Mouse (Mus musculus): Measurements from ENCODE around the gene Fchsd2. TPM values are rescaled to one million over a fixed set of nuclear protein-coding genes. Genes with fewer than 3 reads are reported as not detected.

Fchsd2 gene
- polyA plus RNA-seq, 2 experiments from 2014 or later, result 31.3 to 40.6 TPM

GRCm38 (mm10) chr7:101320399-101321217 lies 227.9 kb downstream of the Fchsd2 start:
- ATAC-seq, result peak; percentile 34

- ATAC-seq, result peak; percentile 59
Observed at GRCm38 (mm10) chr7:101321218-101321827, 228.7 kb downstream of the Fchsd2 start.

DNA sequence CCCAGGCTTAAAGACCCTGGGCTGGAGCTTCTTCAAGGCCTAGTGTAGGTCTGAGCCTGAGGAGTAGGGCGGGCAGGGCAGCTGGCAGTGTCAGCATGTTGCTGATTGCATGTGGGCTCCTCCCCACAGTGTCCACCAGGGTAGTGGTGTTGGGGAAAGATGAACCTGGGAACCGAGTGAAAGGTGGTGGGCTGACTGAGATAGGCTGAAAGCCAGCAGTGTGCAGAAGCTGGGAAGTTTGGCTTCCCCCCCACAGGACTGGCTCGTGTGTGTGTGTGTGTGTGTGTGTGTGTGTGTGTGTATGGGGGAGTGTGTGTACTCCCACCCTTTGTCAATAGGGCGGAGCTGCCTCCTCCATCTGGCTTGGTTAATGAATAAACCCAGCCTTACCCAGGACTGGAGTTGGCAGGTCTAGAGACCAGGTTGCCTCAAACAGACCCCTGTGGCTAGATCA lies 230.5 kb downstream of the Fchsd2 start:
- no peak for ATAC-seq

DNA sequence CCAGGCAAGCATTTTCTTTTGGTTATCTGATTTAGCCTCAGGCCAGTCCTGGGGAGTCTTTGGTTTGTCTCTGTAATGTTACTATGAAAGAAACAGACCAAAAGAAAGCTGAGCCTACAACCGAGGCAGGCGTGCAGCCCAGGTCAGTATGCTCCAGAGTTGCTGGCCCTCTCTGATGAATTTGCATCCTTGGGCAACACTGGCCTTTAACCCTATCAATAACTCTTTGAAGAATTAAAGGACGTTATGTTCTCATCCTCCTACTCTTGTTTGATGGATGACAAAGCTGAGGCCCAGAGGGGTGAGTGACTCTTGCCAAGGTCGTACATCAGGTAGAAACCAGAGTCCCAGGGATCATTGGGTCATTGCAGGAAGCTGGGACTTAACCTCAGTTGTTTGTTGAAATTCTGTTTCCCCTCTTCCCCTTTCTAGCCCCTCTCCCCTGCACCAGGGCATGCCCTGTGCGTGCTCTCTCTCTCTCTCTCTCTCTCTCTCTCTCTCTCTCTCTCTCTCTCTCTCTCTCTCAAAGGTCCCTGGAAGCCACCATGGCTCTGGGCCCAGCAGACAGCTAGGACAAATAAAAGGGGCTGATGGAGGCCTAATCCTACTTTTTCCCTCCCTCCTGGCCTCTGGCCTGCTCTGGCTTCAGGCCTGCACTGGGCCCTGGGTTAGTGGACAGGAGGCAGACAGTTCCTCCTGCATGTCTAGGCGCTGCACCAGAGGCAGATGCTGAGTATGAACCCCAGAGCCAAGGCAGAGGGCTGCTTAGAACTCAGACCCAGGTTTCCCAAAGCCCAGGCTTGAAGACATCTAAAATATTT lies 231.7 kb downstream of the Fchsd2 start:
- ATAC-seq, result no peak

- ATAC-seq, result no peak
Observed at GRCm38 (mm10) chr7:101326006-101326405, 233.3 kb downstream of the Fchsd2 start.

DNA sequence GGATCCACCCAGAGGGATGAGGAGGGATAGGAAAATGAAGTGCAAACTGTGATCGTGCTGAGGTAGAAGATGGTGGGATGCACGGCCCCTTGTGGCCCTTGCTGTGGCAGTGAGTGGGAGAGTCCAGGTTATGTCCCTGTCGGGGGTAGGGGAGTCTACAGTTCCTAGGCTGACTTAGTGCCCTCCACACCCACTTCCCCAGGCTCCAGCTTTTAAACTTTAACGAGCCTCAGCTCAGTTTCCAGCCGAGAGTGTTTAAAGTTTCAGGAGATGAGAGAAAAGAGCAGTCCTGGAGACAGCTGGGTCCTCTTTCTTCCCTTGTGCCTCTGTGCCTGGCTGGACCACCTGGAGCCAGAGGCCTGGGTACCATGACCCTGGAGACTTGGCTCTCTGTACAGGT lies 234.6 kb downstream of the Fchsd2 start:
- no peak for ATAC-seq

DNA sequence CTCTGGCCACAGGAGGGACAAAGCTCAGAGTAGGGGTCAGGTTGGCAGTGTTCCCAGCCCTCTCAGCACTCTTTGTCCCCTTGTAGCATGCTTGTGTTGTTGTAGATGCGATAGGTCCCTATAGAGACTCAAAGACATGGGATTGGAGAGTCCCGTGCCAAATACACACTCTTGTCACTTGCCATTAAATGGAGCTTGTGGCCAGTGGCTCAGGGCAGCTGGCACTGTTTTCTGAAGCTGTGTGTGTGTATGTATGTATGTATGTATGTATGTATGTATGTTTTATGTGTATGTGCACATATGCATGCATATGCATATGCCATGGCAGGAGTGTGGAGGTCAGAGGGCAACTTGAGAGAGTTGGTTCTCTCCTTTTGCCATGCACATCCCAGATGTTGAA lies 235.1 kb downstream of the Fchsd2 start:
- no peak for ATAC-seq

GRCm38 (mm10) chr7:101328621-101329158 lies 236.0 kb downstream of the Fchsd2 start:
- ATAC-seq, result no peak

- no peak for ATAC-seq
Observed at GRCm38 (mm10) chr7:101329606-101330005, 236.9 kb downstream of the Fchsd2 start.

- ATAC-seq, result no peak
Observed at GRCm38 (mm10) chr7:101330074-101330840, 237.6 kb downstream of the Fchsd2 start.

DNA sequence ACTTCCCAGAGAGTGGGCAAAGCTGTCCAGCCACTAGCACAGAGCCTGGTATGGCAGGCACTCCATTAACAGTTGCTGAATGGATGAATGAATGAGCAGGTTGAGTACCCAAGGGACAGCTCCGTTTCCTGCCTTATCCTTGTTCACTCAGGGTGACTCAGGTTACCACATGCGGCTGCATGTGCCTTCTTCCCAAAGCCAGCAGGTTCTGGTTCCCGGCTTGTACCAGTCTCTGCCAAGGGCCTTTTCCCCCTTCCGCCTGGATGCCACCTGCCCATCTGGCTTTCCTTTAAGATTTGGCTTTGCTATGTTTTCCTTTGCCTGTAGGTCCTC lies 238.1 kb downstream of the Fchsd2 start:
- no peak for ATAC-seq

DNA sequence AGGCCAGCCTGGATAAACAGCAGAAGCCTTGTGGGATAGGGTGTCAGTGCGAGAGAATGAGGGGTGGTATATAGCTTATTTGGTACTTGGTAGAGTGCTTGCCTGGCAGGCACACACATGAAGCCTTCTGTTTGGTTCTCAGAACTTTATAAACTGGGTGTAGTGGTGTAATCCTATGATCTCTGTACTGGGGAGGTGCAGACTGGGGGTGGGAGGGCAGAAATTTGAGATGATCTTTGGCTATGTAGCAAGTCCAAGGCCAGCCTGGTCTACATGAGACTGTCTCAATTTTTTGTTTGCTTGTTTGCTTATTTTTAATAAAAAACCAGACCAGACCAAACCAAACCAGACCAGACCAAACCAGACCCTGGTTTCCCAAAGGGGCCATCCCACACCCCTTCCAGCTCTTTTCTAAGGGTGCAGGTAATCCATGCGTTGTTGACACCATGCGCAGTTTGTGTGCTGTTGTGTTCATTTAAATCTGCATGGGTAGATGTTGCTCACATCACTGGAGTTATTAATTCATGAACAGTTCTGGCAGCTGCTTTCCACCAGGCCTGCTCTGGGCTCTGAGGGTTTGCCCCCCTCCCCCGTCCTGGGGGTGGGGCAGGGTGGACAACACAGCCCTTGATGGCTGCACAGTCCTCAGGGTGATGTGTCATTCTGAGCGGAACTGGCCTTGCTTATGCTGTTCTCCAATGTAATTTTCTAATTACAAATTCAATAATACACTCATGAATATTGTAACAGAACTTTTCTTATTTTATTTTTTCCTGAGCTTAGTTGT lies 239.6 kb downstream of the Fchsd2 start:
- ATAC-seq, result no peak

Other genes with a start within 250 kb of the Fchsd2 start
- gene Relt, start 229.4 kb upstream of the Fchsd2 start, polyA plus RNA-seq (2017; shearing (Covaris generic)), result 10 to 100 TPM; 14.5 to 16.3 TPM
- under 1 TPM in 1 of 2 experiments, not detected in 1; 0.42 TPM for gene Arhgef17, start 160.8 kb upstream of the Fchsd2 start, polyA plus RNA-seq (2017; shearing (Covaris generic))
- gene P2ry6, start 118.2 kb upstream of the Fchsd2 start, polyA plus RNA-seq (2017; shearing (Covaris generic)), result under 1 TPM in 1 of 2 experiments, not detected in 1; 0.32 TPM
- under 1 TPM in 1 of 2 experiments, not detected in 1; 0.23 TPM for gene P2ry2, start 80.0 kb upstream of the Fchsd2 start, polyA plus RNA-seq (2017; shearing (Covaris generic))
- 10 to 100 TPM; 38.2 to 56.7 TPM for gene Atg16l2, start 209.4 kb downstream of the Fchsd2 start, polyA plus RNA-seq (2017; shearing (Covaris generic))
- 1 to 10 TPM; 2.5 to 2.9 TPM for gene Stard10, start 224.2 kb downstream of the Fchsd2 start, polyA plus RNA-seq (2017; shearing (Covaris generic))

Measured in activated CD4-positive, CD25-positive, alpha-beta regulatory T cell, adult 4 months (primary cell).